Mouse (Mus musculus) adipocyte (in vitro differentiated cells): ENCODE results near the gene Abcc3.

Experiments
- DNase-seq: peaks from one replicate; pipeline ENCODE4 v3.0.0-alpha.2; 2016; ENCODE audit warnings: low spot score

Abcc3 gene

DNA sequence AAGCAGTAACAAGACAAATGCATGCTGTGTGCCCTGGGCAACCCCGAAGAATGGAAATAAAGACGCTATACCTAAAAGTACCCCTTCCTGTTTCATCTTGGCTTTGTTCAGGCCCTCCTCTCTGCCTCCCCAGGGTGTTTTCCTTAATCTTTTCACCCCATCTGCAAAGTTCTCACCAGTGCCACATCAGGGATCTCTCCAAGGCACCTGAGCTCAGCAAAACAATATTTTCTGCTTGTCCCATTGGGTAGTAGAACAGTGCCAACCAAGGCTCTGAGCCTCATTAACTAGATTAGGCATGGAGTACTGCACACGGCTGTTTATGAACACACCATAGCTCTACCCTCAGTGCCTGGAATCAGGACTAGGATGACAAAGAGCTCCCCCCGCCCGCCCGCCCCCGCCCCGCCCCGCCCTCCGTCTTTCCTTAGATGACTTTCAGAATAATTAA, 65.8 kb downstream of the Abcc3 start:
- peak; percentile 41 for DNase-seq

DNA sequence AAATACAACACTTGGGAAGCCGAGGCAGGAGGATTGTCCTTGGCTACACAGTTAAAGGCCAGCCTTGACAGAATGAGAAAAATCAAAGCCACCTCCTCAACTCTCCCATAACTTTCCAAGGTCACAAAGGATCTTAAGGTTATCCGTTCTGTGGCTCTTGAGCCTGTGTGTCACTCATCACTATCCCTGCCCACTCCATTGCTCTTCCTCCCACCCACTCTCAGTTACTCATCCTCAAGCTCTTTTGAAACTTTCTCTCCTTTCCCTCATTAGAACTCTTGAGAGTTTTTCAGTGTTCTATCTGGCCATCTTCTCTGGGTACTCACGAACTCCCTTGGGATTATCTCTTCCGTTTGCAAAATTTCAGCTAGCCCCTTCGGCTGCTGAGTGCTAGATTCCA, 68.2 kb downstream of the Abcc3 start:
- DNase-seq, result no peak

DNA sequence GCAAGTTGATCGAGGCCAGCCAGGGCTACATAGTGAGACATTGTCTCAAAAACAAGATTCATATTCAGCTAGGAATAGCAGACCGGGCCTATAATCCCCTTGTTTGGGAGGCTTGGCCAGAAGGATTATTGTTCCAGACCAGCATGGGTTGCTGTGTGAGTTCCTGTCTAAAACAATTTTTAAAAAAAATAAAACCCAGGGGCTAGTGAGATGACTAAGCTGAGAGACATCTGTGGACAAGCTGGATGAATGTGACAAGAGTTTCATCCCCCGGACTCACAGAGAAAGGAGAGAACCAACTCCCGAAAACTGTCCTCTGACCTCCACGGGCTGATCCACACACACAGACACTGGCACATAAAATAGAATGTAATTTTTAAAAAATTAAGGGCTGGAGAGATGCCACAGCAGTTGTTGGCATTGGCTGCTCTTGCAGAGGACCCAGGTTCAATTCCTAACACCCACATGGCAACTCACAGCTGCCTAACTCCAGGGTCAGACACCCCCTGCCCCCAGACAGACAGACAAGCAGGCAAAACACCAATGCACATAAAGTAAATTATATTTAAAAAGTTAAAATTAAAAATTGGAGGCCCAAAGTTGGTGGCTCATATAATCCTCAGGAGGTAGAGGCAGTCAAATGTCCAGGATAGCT, 69.4 kb downstream of the Abcc3 start:
- DNase-seq, result no peak

DNA sequence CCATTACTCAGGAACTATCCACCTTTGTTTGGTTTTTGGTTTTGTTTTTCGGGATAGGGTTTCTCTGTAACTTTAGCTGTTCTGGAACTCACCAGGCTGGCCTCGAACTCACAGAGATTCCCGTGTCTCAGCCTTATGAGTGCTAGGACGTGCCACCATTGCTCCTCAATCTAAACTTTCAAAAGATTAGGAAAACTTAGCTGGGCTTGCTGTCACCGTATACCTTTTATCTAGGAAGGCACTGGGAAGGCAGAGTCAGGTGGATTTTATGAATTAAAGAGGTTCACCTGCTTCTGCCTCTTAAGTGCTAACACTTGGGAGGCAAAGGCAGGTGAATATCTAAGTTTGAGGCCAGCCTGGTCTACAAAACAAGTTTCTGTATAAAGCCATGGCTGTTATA, 70.2 kb downstream of the Abcc3 start:
- DNase-seq, result no peak

DNA sequence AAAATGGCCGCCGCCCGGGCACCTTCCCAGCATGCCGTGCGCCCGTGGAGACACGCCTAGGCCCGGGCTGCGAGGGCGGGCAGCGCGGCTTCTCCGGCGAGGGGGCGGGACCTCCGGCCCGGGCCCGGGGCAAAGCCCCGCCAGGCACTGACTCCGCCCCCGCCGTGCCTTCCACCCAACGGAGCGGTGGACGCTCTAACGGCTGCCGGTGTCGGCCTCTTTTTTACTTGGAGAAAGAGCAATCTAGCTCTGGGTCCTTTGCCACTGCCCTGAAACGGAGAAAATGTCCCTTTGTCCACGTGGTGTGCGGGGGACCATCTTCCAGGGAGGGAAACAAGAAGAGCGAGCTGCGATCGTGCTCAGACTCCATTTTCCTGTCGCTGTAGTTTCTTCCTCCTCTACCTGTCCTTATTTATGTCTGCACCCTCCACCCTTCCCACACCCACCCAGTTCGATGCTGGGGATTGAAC, 70.8 kb downstream of the Abcc3 start, which contains the start of gene Luc7l3:
Gene Luc7l3 (minus strand): TSS at position 58 of the 470 bp plus-strand sequence.
- peak; percentile 91 for DNase-seq

DNA sequence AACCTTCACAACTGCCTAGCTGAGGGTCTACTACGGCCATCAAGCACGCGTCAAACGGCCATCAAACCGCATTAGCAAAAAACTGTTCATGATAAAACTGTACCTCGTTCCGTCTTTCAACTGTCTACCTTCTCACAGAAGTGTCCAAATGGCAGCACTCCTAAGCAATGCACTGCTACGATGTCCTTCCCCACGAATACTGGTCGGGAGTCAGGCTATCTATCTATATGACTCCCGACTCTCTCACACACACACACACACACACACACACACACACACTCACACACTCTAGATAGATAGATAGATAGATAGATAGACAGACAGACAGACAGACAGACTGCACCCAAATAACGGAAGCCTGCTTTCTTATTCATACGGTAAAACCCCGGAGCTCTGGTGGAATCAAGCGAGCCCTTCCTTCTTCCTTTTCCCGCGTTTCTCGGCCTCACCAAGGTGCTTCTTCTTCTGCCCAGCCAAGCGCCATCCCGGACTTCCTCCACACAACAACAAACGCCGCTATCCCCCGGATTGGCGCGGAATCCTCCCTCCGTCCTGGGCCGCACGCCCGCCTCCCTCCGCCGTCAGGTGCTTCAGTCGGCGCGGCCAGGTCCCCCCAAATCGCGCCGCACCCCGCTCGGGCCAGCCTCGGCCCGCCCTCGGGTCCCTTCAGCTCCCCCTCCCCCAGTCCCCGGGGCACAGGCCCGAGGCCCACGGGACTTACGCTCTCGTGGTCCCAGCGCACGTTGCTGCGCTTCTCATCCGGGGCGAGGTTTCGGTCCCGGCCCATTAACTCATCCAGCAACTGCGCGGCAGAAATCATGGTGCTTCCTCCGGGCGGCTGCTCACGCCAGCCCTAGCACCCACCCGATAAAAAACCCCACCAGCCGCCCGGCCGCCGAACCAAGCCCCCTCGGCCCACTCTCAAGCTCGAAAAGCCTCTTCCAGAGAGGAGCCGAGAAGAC, 71.5 kb downstream of the Abcc3 start:
- DNase-seq, result peak; percentile 42

DNA sequence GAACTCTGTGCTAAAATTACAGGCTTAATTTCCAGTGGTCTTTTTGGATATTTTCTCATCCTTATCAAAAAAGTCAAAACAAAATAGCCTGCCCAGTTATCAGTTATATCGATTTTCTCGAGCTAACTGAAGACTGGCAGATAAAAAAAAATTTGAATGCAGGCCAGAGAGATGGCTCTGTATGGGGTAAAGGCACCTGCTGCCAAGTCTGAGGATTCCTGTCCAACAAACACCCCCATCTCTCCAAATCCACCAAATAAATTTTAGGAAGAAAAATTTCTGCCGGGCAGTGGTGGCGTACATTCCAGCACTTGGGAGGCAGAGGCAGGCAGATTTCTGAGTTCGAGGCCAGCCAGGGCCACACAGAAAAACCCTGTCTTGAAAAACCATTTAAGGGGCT, 74.7 kb downstream of the Abcc3 start:
- no peak for DNase-seq

DNA sequence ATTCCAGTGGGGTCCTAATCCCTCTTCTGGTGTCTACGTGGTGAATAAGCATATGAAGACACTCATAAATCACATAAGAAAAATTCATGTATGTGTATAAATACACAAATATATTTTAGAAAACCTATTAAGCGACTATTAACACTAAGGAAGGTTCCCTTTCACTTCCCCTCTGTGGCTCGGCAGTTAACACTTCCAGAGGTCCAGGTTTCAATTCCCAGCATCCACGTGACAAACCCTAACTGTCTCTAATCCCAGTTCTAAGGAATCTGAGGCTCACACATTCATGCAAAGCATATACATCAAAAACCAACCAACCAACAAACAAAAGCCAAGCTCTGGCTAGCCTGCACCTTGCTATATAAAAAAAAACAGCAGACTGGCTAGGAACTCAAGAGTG, 75.3 kb downstream of the Abcc3 start:
- no peak for DNase-seq

DNA sequence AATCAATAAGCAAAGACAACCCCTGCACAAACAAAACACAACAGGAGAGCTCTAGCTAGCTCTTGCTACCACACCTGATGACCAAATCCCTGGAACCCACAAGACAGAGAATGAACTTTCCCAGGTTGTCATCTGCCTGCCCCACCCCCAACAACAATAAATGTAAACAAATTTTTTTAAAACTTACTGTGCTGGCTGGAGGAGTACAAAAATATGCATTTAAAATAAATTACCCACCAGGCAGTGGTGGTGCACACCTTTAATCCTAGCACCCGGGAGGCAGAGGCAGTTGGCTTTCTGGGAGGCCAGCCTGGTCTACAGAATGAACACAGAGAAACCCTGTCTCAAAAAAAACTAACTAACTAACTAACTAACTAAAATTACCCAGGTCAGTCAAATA, 75.8 kb downstream of the Abcc3 start:
- DNase-seq, result no peak

DNA sequence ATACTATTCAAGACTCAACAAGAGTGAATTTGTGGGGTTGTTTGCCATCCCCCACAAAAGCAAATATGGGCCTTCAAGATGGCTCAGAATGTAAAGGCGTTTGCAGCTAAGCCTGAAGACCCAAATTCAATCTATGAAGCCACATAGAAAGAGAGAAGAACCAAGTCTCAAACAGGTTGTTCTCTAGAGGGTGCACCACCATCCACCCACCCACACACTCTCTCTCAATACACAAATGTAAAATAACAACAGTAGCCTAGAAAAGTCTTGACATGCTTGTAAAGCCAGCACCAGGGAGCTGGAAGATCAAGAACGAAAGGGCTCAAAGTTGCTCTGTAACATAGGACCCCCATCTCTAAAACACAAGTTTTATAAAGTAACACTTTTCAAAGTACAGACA, 76.3 kb downstream of the Abcc3 start:
- DNase-seq, result no peak

DNA sequence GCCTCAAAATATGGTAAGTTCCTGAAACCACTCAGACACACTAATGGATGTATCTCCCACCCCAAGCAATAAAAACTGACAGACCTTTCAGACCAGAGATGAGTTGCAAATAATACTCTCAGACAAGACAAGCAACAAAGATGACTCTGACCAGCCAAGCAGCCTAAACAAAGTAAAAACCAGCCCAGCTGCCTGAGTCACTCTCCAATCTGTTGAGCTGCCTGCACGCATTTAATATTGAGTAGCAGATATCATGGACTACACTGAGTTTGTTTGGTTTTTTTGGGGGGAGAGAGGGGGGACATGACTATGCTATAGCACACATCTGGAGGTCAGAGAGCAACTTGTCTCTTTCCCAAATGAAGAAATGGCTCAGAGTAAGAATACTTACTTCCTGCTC, 77.5 kb downstream of the Abcc3 start:
- DNase-seq, result no peak

DNA sequence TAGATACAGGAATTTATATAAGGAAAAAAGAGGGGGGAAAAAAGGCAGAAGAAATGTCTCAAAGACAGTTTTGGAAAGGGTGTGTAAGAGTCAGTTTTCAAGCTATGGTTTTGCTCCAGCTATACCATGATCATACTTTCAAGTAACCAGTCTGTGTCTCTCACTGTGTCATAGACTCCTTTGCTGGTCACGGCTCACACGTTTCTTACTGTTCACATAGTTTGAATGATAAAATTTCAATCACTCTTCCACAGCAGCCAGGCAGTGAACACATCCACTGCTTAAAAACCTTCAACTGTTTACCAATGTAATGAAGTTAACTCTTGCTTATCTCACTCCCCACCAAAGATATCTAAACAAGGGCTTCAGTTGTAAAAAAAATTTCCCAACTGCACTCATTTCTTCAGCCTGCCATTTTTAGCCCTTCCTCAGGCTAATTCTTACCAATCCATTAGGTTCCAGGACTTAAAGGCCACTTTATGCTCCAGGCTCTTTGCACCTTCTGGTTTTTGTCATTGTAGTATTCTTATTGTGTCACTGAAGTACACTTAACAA, 78.6 kb downstream of the Abcc3 start:
- no peak for DNase-seq

DNA sequence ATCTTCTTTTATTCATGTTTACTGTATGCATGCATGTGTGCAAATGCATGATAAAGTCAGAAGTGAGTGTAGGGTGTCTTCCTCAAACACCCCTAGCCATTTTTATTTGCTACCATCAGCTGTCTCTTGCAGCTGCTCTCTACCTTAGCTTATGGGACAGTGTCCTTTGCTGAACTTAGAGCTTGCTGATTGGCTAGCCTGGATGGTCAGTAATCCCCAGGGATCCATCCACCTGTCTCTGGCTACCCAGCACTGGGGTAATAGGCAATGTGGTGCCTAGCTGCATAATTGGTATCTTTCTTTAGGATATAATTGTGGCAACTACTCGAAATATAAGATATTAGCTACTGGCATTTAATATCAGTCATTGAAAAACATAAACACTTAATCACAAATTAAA, 80.1 kb downstream of the Abcc3 start:
- no peak for DNase-seq

DNA sequence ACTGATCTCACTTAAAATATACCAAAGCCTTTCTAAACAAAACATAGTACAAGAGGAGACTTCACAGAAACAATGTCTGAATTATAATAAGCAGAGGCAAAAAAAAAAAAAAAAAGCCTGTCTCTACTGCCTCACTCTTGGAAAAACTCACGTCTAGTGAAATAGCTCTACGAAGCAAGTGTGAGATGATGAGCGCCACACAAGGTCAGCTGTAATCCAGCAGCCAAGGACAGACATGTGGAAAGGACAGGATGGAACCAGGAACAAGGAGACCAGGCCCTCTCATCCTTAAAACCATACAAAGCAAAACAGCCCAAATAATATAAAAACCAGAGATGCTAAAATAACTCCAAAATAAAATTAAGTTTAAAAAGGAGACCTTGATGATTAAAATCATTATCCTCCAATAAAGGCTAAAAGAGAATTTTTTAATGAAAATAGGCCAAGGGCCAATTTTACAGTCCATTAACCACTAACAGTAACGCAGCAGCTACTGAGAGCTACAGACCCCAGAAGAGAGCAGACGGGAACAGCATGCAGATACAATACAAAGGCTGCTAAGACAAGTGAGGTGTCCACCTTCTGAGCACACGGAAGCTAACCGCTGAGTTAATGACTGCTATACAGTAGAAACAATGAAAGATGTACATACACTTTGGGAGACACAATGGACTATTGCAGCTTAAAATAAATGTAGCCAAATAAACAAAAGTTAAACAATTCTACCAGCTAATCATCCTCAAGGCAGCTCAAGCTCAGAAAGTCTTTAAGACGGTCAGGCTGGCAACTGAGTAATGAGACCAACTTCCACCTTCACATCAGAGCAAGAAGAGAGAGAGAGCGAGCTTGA, 97.6 kb downstream of the Abcc3 start:
- no peak for DNase-seq
